In the genomic region with DNA sequence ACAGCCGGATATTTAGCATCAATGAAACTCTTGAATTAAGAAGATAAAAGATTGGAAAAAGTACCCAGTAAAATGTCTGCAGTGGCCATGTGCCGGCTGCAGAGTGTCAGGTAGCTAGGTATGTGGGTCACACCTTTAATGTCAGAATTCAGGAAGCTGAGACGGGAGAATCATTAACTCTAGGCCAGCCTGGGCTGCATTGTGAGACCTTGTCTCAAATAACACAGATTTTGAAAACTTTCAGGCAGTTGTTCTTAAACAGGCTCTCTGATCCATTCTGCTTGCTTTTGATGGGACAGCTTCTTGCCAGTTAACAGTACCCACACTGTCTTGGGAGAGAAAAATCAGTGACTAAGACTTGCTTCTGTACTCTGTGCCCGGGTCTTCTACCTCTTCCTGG, we compare ENCODE assay signal across 27 mouse cellular contexts. TPM values are rescaled to one million over a fixed set of nuclear protein-coding genes. Genes with fewer than 3 reads are reported as not detected.
A peak's percentile ranks its signal among the peaks of the same experiment; 100 is the strongest.
DNase-seq lines count a peak whose midpoint lies in the region; ATAC-seq lines count a peak whose summit lies in the region.
"Had no signal": no experiment of that assay in that cellular context is flagged by ENCODE, and none has a peak within 500 bp of the region (broad histone marks: within the 10 kb centered on the region; RNA-seq: fewer than 3 reads in every experiment).

No protein-coding gene starts in this region.

- DNase-seq in heart, embryonic 10.5 days (ENCODE audit: low spot score) = no peak
- DNase-seq in kidney, adult 11 months = peak; percentile 31
- no peak for DNase-seq in kidney, postnatal 25 days
- DNase-seq in kidney, adult 9 months = peak; percentile 27
- DNase-seq in kidney, postnatal 14 days = peak; percentile 16
- no peak for DNase-seq in forebrain, embryonic 11.5 days (ENCODE audit: low spot score)
- DNase-seq: adrenal gland, postnatal 36 days; cerebellum, adult 11 months; cerebellum, adult 9-11 months; gastrocnemius, postnatal 25 days; heart, postnatal 36 days; layer of hippocampus, adult 9-11 months; left cerebral cortex, postnatal 4 days; lung, postnatal 4 days; retina, postnatal 1 day; right cerebral cortex, postnatal 25 days; spleen, adult 18-20 months had no signal

- H3K4me2 ChIP-seq in heart, embryonic 12.5 days = no peak overlapping the region
- no peak overlapping the region for H3K4me2 ChIP-seq in forebrain, embryonic 11.5 days (ENCODE audit: low read depth, low read length, severe bottlenecking)
- H3K4me2 ChIP-seq: embryonic facial prominence, embryonic 15.5 days; forebrain, embryonic 15.5 days; hindbrain, embryonic 14.5 days; limb, embryonic 15.5 days; lung, embryonic 15.5 days; midbrain, embryonic 15.5 days; neural tube, embryonic 13.5 days had no signal

- H3K4me1 ChIP-seq in heart, embryonic 10.5 days = peaks cover 58% of the 10 kb centered on the region
- peaks cover 77% of the 10 kb centered on the region for H3K4me1 ChIP-seq in heart, embryonic 12.5 days (replicated peaks)
- no peaks in the 10 kb centered on the region for H3K4me1 ChIP-seq in forebrain, embryonic 11.5 days (replicated peaks; ENCODE audit: control insufficient read depth, insufficient read depth, low read length)
- H3K4me1 ChIP-seq: forebrain, embryonic 15.5 days; midbrain, embryonic 15.5 days; neural tube, embryonic 13.5 days had no signal

- H3K4me3 ChIP-seq in heart, embryonic 10.5 days = no peak overlapping the region
- no peak overlapping the region for H3K4me3 ChIP-seq in heart, embryonic 12.5 days
- H3K4me3 ChIP-seq in forebrain, embryonic 11.5 days (ENCODE audit: low read depth, low read length) = no peak overlapping the region
- H3K4me3 ChIP-seq: embryonic facial prominence, embryonic 15.5 days; forebrain, embryonic 15.5 days; limb, embryonic 15.5 days; lung, embryonic 15.5 days; midbrain, embryonic 15.5 days; neural tube, embryonic 13.5 days had no signal

- H3K36me3 ChIP-seq in heart, embryonic 10.5 days = peaks cover 7% of the 10 kb centered on the region; the same call in 1 of the 2 replicates
- peaks cover 7% of the 10 kb centered on the region; the same call in 1 of the 2 replicates for H3K36me3 ChIP-seq in heart, embryonic 12.5 days
- no peaks in the 10 kb centered on the region for H3K36me3 ChIP-seq in forebrain, embryonic 11.5 days (ENCODE audit: control insufficient read depth, insufficient read depth, low read length)
- H3K36me3 ChIP-seq: embryonic facial prominence, embryonic 15.5 days; forebrain, embryonic 15.5 days; limb, embryonic 15.5 days; lung, embryonic 15.5 days; midbrain, embryonic 15.5 days; neural tube, embryonic 13.5 days had no signal

- H3K27me3 ChIP-seq in heart, embryonic 10.5 days (ENCODE audit: insufficient read depth, poor library complexity, severe bottlenecking) = no peaks in the 10 kb centered on the region
- H3K27me3 ChIP-seq in heart, embryonic 12.5 days (replicated peaks) = no peaks in the 10 kb centered on the region
- H3K27me3 ChIP-seq in forebrain, embryonic 11.5 days (ENCODE audit: control insufficient read depth, insufficient read depth, low read length) = no peaks in the 10 kb centered on the region
- H3K27me3 ChIP-seq: embryonic facial prominence, embryonic 15.5 days; forebrain, embryonic 15.5 days; limb, embryonic 15.5 days; lung, embryonic 15.5 days; midbrain, embryonic 15.5 days; neural tube, embryonic 13.5 days had no signal

- peak overlapping the region; percentile 36; the same call in 1 of the 2 replicates for H3K27ac ChIP-seq in heart, embryonic 10.5 days
- no peak overlapping the region for H3K27ac ChIP-seq in heart, embryonic 12.5 days (ENCODE audit: poor library complexity, severe bottlenecking)
- H3K27ac ChIP-seq in forebrain, embryonic 11.5 days (ENCODE audit: low read depth, low read length) = no peak overlapping the region
- H3K27ac ChIP-seq: embryonic facial prominence, embryonic 15.5 days; forebrain, embryonic 15.5 days; hindbrain, embryonic 14.5 days; limb, embryonic 15.5 days; liver, embryonic 14.5 days; lung, embryonic 15.5 days; midbrain, embryonic 15.5 days; neural tube, embryonic 13.5 days had no signal

- no peak overlapping the region; the same call in 1 of the 2 replicates for H3K9ac ChIP-seq in heart, embryonic 12.5 days
- no peak overlapping the region for H3K9ac ChIP-seq in forebrain, embryonic 11.5 days (ENCODE audit: low read length)
- H3K9ac ChIP-seq: embryonic facial prominence, embryonic 15.5 days; forebrain, embryonic 15.5 days; hindbrain, embryonic 14.5 days; limb, embryonic 15.5 days; liver, embryonic 14.5 days; lung, embryonic 15.5 days; midbrain, embryonic 15.5 days; neural tube, embryonic 13.5 days had no signal

- no peak for ATAC-seq in heart, embryonic 12.5 days (ENCODE audit: insufficient number of reproducible peaks, low FRiP score)
- no peak for ATAC-seq in forebrain, embryonic 11.5 days (replicated peaks; ENCODE audit: low FRiP score)
- ATAC-seq: forebrain, embryonic 15.5 days; inflammation-experienced regulatory T-cells, adult 6 months; midbrain, embryonic 15.5 days had no signal

- H3K9me3 ChIP-seq in heart, embryonic 10.5 days = no peaks in the 10 kb centered on the region
- H3K9me3 ChIP-seq in heart, embryonic 12.5 days (replicated peaks) = no peaks in the 10 kb centered on the region
- H3K9me3 ChIP-seq in forebrain, embryonic 11.5 days (ENCODE audit: control insufficient read depth, low read length) = no peaks in the 10 kb centered on the region
- H3K9me3 ChIP-seq: embryonic facial prominence, embryonic 15.5 days; forebrain, embryonic 15.5 days; limb, embryonic 15.5 days; lung, embryonic 15.5 days; midbrain, embryonic 15.5 days; neural tube, embryonic 13.5 days had no signal

- 83% methylated on average over 4 of the region's 4 CpGs for WGBS in heart, embryonic 10.5 days
- 73% methylated on average over 4 of the region's 4 CpGs for WGBS in heart, embryonic 12.5 days
- 87% methylated on average over 4 of the region's 4 CpGs for WGBS in forebrain, embryonic 11.5 days

RNA-seq across cellular contexts. Expression of gene Filip1, which starts 43.1 kb away (rescaled TPM):
- polyA plus RNA-seq in heart, embryonic 10.5 days (2016; fragmentation: Nextera tagmentation; extraction: Ambion mirVana) = 11.7 and 19.0 TPM in 2 replicates
- 26.5 and 28.0 TPM in 2 replicates for polyA plus RNA-seq in heart, embryonic 12.5 days (2016; fragmentation: Nextera tagmentation; extraction: Ambion mirVana)
- polyA plus RNA-seq in forebrain, embryonic 11.5 days (2014; fragmentation: Nextera tagmentation; extraction: Ambion mirVana) = 11.6 and 13.6 TPM in 2 replicates

Comparison
In these comparisons a context has a peak if more than half of its experiments do, and no peak if none do; other contexts are left out.
1. DNase-seq: peak in kidney, adult 11 months (single experiment), kidney, adult 9 months (single experiment) and kidney, postnatal 14 days (single experiment); none in heart, embryonic 10.5 days (single experiment), kidney, postnatal 25 days (0 of 2) and forebrain, embryonic 11.5 days (single experiment).